Mouse (Mus musculus) regulatory T cell (primary cell): ENCODE data around the gene Aff1.

Source experiments
- in situ Hi-C: fragments of 300-600 bp; cut with MboI, MseI; formaldehyde crosslinking; loops from one replicate; pipeline ENCODE4 v1.15.1; 2025; ENCODE audit warnings: high pct_unique_total_duplicates

Gene Aff1

GRCm38 (mm10) chr5:103898310-103898709 lies 206.1 kb downstream of the Aff1 start:
- in situ Hi-C loops = no loop called here
